Mouse (Mus musculus): ENCODE results near the gene Adcy6. TPM values are rescaled to one million over a fixed set of nuclear protein-coding genes. Genes with fewer than 3 reads are reported as not detected.

Gene Adcy6
- polyA plus RNA-seq, 1 experiment from 2014 or later = 12.3 TPM

GRCm38 (mm10) chr15:98601832-98602190 is 8.1 kb downstream of the Adcy6 start:
- Histone ChIP-seq H3K9ac (ENCODE audit: low read depth, low read length) (peak overlapping the region; percentile 58; the same call in 1 of the 2 replicates), H3K27me3 (replicated peaks; ENCODE audit: control insufficient read depth, insufficient read depth, low read length) (no peaks in the 10 kb centered on the region), H3K36me3 (ENCODE audit: control insufficient read depth, insufficient read depth, low read length) (peaks cover 49% of the 10 kb centered on the region), H3K9me3 (ENCODE audit: control insufficient read depth, low read length) (no peaks in the 10 kb centered on the region), H3K4me1 (replicated peaks; ENCODE audit: control insufficient read depth, insufficient read depth, low read length) (peaks cover 50% of the 10 kb centered on the region), H3K4me2 (peak overlapping the region; percentile 64), H3K4me3 (ENCODE audit: low read depth, low read length) (peak overlapping the region; percentile 31), H3K27ac (ENCODE audit: low read depth, low read length) (peak overlapping the region; percentile 70; the same call in 1 of the 2 replicates)
- peak; percentile 50; the same call in 1 of the 2 replicates for ATAC-seq (replicated peaks; ENCODE audit: low FRiP score)
- WGBS = 56% methylated on average over 7 of the region's 7 CpGs
- DNase-seq (ENCODE audit: low spot score) = no peak

DNA sequence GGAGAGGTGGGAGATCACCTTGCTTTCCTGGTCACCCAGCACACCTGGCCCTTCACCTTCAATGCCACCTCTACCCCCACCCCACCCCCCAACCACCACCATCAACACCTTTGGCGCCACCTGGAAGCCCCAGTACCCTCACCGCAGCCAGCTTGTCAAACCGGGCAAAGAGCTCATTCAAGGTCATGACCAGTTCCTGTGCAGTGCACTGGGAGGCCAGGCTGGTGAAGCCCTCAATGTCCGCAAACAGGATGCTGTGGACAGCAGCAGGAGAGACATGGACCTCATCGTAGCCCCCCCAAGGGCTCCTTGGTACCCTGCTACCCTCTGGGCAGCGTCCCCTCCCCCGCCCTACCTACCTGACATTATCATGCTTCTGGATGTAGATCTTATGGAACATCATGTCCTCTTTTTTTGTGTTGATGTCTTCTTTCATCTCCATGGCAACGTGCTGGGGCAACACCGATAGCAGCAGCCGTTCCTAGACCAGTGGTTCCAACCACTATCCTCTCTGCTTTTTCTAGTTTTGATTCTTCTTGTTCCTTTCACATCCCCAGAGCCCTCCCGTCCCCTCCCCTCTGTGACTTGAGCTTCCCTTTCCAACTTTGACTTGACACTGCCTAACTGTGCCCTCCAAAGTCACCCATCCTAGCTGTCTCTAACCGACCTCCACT is 9.7 kb downstream of the Adcy6 start:
- Histone ChIP-seq H3K9ac (ENCODE audit: low read depth, low read length) (no peak overlapping the region), H3K36me3 (ENCODE audit: control insufficient read depth, insufficient read depth, low read length) (peaks cover 65% of the 10 kb centered on the region)

GRCm38 (mm10) chr15:98596609-98597008 is 13.3 kb downstream of the Adcy6 start:
- no peaks in the 10 kb centered on the region for H3K9me3 ChIP-seq (ENCODE audit: control insufficient read depth, low read length)
- DNase-seq (ENCODE audit: low spot score) = no peak
- peaks cover 73% of the 10 kb centered on the region for H3K36me3 ChIP-seq (ENCODE audit: control insufficient read depth, insufficient read depth, low read length)
- no peak overlapping the region for H3K9ac ChIP-seq (ENCODE audit: low read depth, low read length)
- ATAC-seq (replicated peaks; ENCODE audit: low FRiP score) = no peak
- no peak overlapping the region for H3K4me3 ChIP-seq (ENCODE audit: low read depth, low read length)
- H3K4me1 ChIP-seq (replicated peaks; ENCODE audit: control insufficient read depth, insufficient read depth, low read length) = peaks cover 6% of the 10 kb centered on the region
- 90% methylated on average over 14 of the region's 14 CpGs for WGBS
- no peak overlapping the region for H3K27ac ChIP-seq (ENCODE audit: low read depth, low read length)
- no peak overlapping the region for H3K4me2 ChIP-seq
- no peaks in the 10 kb centered on the region for H3K27me3 ChIP-seq (replicated peaks; ENCODE audit: control insufficient read depth, insufficient read depth, low read length)

More for the DNA sequence above, 9.7 kb downstream of the Adcy6 start:
- 81% methylated on average over 12 of the region's 12 CpGs for WGBS
- Histone ChIP-seq H3K27ac (ENCODE audit: low read depth, low read length) (no peak overlapping the region), H3K27me3 (replicated peaks; ENCODE audit: control insufficient read depth, insufficient read depth, low read length) (no peaks in the 10 kb centered on the region), H3K9me3 (ENCODE audit: control insufficient read depth, low read length) (no peaks in the 10 kb centered on the region), H3K4me3 (ENCODE audit: low read depth, low read length) (no peak overlapping the region), H3K4me1 (replicated peaks; ENCODE audit: control insufficient read depth, insufficient read depth, low read length) (peaks cover 36% of the 10 kb centered on the region), H3K4me2 (no peak overlapping the region)
- DNase-seq (ENCODE audit: low spot score) (no peak), ATAC-seq (replicated peaks; ENCODE audit: low FRiP score) (no peak)

DNA sequence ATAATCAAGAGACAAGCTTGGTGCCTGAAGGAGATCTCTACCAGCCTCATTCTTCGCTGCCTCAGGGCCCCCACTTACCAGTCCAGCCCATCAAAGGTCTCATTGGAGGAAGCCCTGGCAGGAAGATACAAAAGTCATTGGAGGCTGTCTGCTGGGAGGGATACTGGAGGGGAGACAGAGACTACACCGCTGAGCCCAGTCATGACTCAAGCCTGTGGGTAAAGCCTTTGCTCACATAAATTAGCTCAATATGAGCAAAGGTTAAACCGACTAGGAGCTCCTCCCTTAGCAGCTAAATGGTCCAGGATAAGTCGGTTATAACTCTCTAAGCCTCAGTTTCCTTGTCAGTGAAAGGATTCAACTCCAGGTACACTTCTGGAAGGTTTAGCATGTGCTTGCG is 14.8 kb downstream of the Adcy6 start:
- peaks cover 5% of the 10 kb centered on the region; the same call in 1 of the 2 replicates for H3K4me1 ChIP-seq (replicated peaks; ENCODE audit: control insufficient read depth, insufficient read depth, low read length)
- H3K9ac ChIP-seq (ENCODE audit: low read depth, low read length) = no peak overlapping the region
- H3K9me3 ChIP-seq (ENCODE audit: control insufficient read depth, low read length) = no peaks in the 10 kb centered on the region
- no peaks in the 10 kb centered on the region for H3K27me3 ChIP-seq (replicated peaks; ENCODE audit: control insufficient read depth, insufficient read depth, low read length)
- H3K4me3 ChIP-seq (ENCODE audit: low read depth, low read length) = no peak overlapping the region
- WGBS = 82% methylated on average over 5 of the region's 5 CpGs
- H3K4me2 ChIP-seq = no peak overlapping the region
- ATAC-seq (replicated peaks; ENCODE audit: low FRiP score) (no peak), DNase-seq (ENCODE audit: low spot score) (no peak)
- peaks cover 69% of the 10 kb centered on the region for H3K36me3 ChIP-seq (ENCODE audit: control insufficient read depth, insufficient read depth, low read length)
- no peak overlapping the region for H3K27ac ChIP-seq (ENCODE audit: low read depth, low read length)

DNA sequence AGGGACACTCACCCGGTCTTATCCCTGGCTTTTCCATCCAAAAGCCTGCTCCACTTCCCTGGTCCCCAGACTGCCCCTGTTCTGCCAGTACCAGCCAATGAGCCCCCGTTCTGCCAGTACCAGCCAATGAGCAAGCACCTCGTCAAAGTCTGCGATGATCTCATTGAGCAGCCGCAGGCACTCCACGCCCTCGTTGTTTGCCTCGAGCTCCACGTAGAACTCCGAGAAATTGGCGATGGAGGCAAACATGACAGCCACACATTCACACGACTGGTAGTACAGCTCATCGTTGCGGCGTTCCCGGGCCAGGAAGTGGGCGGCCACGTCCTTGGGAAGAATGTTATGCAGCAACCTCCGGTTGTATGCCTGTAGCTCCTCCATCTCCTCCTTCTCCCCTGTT is 15.7 kb downstream of the Adcy6 start:
- DNase-seq (ENCODE audit: low spot score) (no peak), ATAC-seq (replicated peaks; ENCODE audit: low FRiP score) (no peak)
- WGBS = 69% methylated on average over 19 of the region's 19 CpGs
- Histone ChIP-seq H3K4me2 (no peak overlapping the region), H3K9ac (ENCODE audit: low read depth, low read length) (no peak overlapping the region), H3K27ac (ENCODE audit: low read depth, low read length) (no peak overlapping the region), H3K36me3 (ENCODE audit: control insufficient read depth, insufficient read depth, low read length) (peaks cover 62% of the 10 kb centered on the region), H3K4me3 (ENCODE audit: low read depth, low read length) (no peak overlapping the region), H3K4me1 (replicated peaks; ENCODE audit: control insufficient read depth, insufficient read depth, low read length) (peaks cover 6% of the 10 kb centered on the region; the same call in 1 of the 2 replicates), H3K27me3 (replicated peaks; ENCODE audit: control insufficient read depth, insufficient read depth, low read length) (no peaks in the 10 kb centered on the region), H3K9me3 (ENCODE audit: control insufficient read depth, low read length) (no peaks in the 10 kb centered on the region)

GRCm38 (mm10) chr15:98591396-98591795 is 18.5 kb downstream of the Adcy6 start:
- H3K4me2 ChIP-seq = no peak overlapping the region
- DNase-seq (ENCODE audit: low spot score) (no peak), ATAC-seq (replicated peaks; ENCODE audit: low FRiP score) (no peak)
- H3K4me1 ChIP-seq (replicated peaks; ENCODE audit: control insufficient read depth, insufficient read depth, low read length) = peaks cover 6% of the 10 kb centered on the region; the same call in 1 of the 2 replicates
- no peaks in the 10 kb centered on the region for H3K9me3 ChIP-seq (ENCODE audit: control insufficient read depth, low read length)
- peaks cover 41% of the 10 kb centered on the region for H3K36me3 ChIP-seq (ENCODE audit: control insufficient read depth, insufficient read depth, low read length)
- no peak overlapping the region for H3K4me3 ChIP-seq (ENCODE audit: low read depth, low read length)
- no peak overlapping the region for H3K27ac ChIP-seq (ENCODE audit: low read depth, low read length)
- 76% methylated on average over 4 of the region's 4 CpGs for WGBS
- no peaks in the 10 kb centered on the region for H3K27me3 ChIP-seq (replicated peaks; ENCODE audit: control insufficient read depth, insufficient read depth, low read length)
- no peak overlapping the region for H3K9ac ChIP-seq (ENCODE audit: low read depth, low read length)

DNA sequence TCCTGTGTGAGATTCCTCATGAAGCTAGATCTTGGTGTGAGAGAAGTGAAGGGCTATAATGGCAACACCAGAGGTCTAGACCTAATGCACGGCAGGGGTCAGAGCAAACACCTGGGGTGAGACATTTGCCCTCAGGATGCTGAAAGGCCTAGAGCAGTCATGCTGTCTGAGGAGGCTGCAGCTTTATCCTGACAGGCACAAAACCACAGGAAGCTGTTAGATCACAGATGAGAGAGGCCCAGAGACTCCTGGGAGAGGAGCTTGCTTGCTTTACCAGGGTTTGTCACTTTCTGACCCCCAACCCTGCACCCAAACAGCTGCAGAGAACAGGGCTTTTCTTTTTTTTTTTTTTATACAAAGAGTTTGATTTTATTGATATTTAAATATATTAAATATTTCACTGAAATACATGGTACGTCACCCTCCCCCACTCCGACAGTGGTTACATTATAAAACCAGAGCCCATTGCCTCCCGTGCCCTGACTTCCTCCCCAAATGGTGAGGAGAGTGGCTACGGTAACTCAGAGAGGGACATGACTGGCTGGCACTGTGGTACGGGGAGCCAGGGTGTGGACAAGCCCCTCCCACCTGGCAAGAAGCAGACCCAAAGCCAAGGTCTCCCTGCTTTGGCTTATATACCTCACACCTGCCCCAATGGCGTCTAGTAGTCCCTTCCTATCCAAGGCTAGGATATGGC is 20.1 kb downstream of the Adcy6 start:
- 34% methylated on average over 7 of the region's 7 CpGs for WGBS
- Histone ChIP-seq H3K27me3 (replicated peaks; ENCODE audit: control insufficient read depth, insufficient read depth, low read length) (no peaks in the 10 kb centered on the region), H3K4me3 (ENCODE audit: low read depth, low read length) (no peak overlapping the region), H3K27ac (ENCODE audit: low read depth, low read length) (no peak overlapping the region), H3K4me2 (peak overlapping the region; percentile 22; the same call in 1 of the 2 replicates), H3K4me1 (replicated peaks; ENCODE audit: control insufficient read depth, insufficient read depth, low read length) (peaks cover 10% of the 10 kb centered on the region; the same call in 1 of the 2 replicates), H3K36me3 (ENCODE audit: control insufficient read depth, insufficient read depth, low read length) (peaks cover 27% of the 10 kb centered on the region), H3K9ac (ENCODE audit: low read depth, low read length) (no peak overlapping the region), H3K9me3 (ENCODE audit: control insufficient read depth, low read length) (no peaks in the 10 kb centered on the region)
- ATAC-seq (replicated peaks; ENCODE audit: low FRiP score) (no peak), DNase-seq (ENCODE audit: low spot score) (no peak)

DNA sequence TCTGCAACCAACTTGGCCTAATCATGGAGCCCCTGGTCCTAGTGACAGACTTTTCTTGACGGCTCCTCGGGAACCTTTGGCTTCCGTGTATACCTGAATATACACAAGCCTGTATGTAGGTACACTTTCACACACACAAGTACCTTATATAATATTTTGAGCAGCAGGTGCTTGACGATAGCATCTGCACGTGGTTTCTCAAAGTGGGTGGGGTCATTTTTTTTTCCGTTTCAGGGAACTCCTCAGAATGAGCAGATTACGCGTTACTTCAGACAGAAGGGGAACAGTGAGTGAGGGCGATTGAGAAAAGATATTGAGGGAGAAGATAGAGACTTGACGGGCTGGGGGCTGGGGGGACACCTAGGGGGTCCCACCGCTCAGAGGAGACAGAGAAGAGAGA is 22.1 kb downstream of the Adcy6 start:
- peaks cover 10% of the 10 kb centered on the region; the same call in 1 of the 2 replicates for H3K4me1 ChIP-seq (replicated peaks; ENCODE audit: control insufficient read depth, insufficient read depth, low read length)
- H3K27me3 ChIP-seq (replicated peaks; ENCODE audit: control insufficient read depth, insufficient read depth, low read length) = no peaks in the 10 kb centered on the region
- 60% methylated on average over 11 of the region's 11 CpGs for WGBS
- H3K27ac ChIP-seq (ENCODE audit: low read depth, low read length) = no peak overlapping the region
- no peak overlapping the region for H3K4me3 ChIP-seq (ENCODE audit: low read depth, low read length)
- H3K36me3 ChIP-seq (ENCODE audit: control insufficient read depth, insufficient read depth, low read length) = peaks cover 12% of the 10 kb centered on the region
- ATAC-seq (replicated peaks; ENCODE audit: low FRiP score) = no peak
- no peak overlapping the region for H3K9ac ChIP-seq (ENCODE audit: low read depth, low read length)
- no peaks in the 10 kb centered on the region for H3K9me3 ChIP-seq (ENCODE audit: control insufficient read depth, low read length)
- no peak overlapping the region for H3K4me2 ChIP-seq
- DNase-seq (ENCODE audit: low spot score) = no peak

Data from liver, embryonic 11.5 days (tissue).